Mouse (Mus musculus) stomach, postnatal 0 days (tissue): ENCODE measurements at regions not wholly inside any gene's neighbourhood (a gene's known extent, or its start where the extent isn't known, plus 50 kb on each side); places are given as distances from the start of the nearest gene placed in this dataset.

Source experiments
- ATAC-seq: fragments of 200-750 bp; cut with Nextera tagmentation; 2 replicates; pipeline ENCODE4 v1.8.0; 2017; ENCODE audit not compliant: low FRiP score, low TSS enrichment
- DNase-seq: peaks from one replicate; pipeline ENCODE4 v3.0.0-alpha.2; 2016; ENCODE audit warnings: low spot score
- H3K27ac ChIP-seq: fragments of 300-500 bp; sonication (generic); replicated peaks from 2 replicates; pipeline ENCODE4 v1.5.1; 2014; ENCODE audit warnings: mild to moderate bottlenecking, control low read depth
- H3K27me3 ChIP-seq: fragments of 300-500 bp; sonication (generic); 2 replicates; pipeline ENCODE4 v1.6.1; 2014; ENCODE audit warnings: low read length; ENCODE audit not compliant: control insufficient read depth, insufficient read depth
- H3K36me3 ChIP-seq: fragments of 300-500 bp; sonication (generic); 2 replicates; pipeline ENCODE4 v1.6.1; 2014; ENCODE audit warnings: low read length, mixed read lengths; ENCODE audit not compliant: control insufficient read depth, insufficient read depth
- H3K4me1 ChIP-seq: fragments of 300-500 bp; sonication (generic); replicated peaks from 2 replicates; pipeline ENCODE4 v1.6.1; 2014; ENCODE audit warnings: antibody characterized with exemption; ENCODE audit not compliant: control insufficient read depth, insufficient read depth
- H3K4me2 ChIP-seq: fragments of 300-500 bp; sonication (generic); replicated peaks from 2 replicates; pipeline ENCODE4 v1.6.1; 2014; ENCODE audit warnings: low read depth, mild to moderate bottlenecking, control low read depth, moderate library complexity
- H3K4me3 ChIP-seq: fragments of 300-500 bp; sonication (generic); 2 replicates; pipeline ENCODE4 v1.5.1; 2014; ENCODE audit warnings: low read depth, low read length, control low read depth
- H3K9ac ChIP-seq: fragments of 300-500 bp; sonication (generic); 2 replicates; pipeline ENCODE4 v1.6.1; 2014; ENCODE audit warnings: mild to moderate bottlenecking, low read length, control low read depth, mixed read lengths
- H3K9me3 ChIP-seq: fragments of 300-500 bp; sonication (generic); 2 replicates; pipeline ENCODE4 v1.6.1; 2016; ENCODE audit warnings: low read length; ENCODE audit not compliant: control insufficient read depth
- CTCF ChIP-seq: IDR thresholded peaks from 2 replicates; pipeline ENCODE4 v1.5.1; 2016; ENCODE audit warnings: antibody characterized with exemption, low read depth, mild to moderate bottlenecking, moderate library complexity
- EP300 ChIP-seq: optimal IDR thresholded peaks from 2 replicates; pipeline ENCODE3; 2016; ENCODE audit warnings: antibody characterized with exemption
- WGBS: fragments of 180-500 bp; shearing (Covaris S2); extraction: QIAGEN DNeasy Blood & Tissue Kit; methylation state at CpG from one replicate; pipeline ENCODE4 v1.1.7; 2014; 5-methylcytosine and 5-hydroxymethylcytosine counted together

DNA sequence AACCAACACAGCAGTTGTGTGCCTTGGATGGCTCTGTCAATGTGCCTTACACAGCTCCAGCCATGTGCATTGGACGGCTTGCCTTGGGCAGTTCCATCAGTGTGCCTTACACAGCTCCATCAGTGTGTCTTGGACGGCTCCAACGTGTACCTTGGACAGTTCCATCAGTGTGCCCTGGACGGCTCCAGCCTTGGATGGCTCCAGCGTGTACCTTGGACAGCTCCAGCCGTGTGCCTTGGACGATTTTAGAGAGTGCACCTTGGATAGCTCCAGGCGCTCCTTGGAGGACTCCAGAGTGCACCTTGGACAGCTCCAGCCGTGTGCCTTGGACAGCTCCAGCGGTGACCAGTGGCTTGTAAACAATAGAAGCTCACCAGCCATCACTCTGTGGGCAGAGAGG, 321.7 kb upstream of the Kcnab2 start:
- no peak overlapping the region for H3K4me3 ChIP-seq
- WGBS = 9% methylated on average over 10 of the region's 10 CpGs
- H3K27ac ChIP-seq = no peak overlapping the region
- H3K9me3 ChIP-seq = no peaks in the 10 kb centered on the region
- no peaks in the 10 kb centered on the region for H3K36me3 ChIP-seq
- no peak overlapping the region for H3K9ac ChIP-seq
- no peaks in the 10 kb centered on the region for H3K27me3 ChIP-seq
- DNase-seq (peak; percentile 64), ATAC-seq (peak; percentile 68)
- no peak overlapping the region for H3K4me2 ChIP-seq
- TF ChIP-seq EP300 (no peak), CTCF (0 out of 2 replicates have a peak, but pooled peaks have one; percentile 11)
- H3K4me1 ChIP-seq = no peaks in the 10 kb centered on the region

DNA sequence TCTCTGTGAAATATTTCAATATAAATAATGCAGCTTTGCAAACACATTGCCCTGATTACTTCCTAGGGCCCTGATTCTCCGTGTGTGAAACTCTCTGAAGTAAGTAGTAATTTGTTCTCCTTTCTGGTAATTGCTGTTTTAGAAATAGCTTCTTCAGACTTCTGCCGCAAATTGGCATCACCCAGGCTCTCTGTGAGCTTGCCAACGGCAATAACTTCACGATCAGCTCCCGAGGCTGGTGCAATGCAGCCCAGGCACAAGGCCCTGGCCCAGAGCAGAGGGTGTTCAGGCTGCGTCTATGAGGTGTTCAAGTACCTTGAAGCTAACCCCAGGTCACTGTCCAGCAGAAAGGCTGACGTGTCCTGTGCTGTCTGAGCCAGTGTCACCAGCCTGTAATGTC, 310.8 kb upstream of the Kcnab2 start:
- no peaks in the 10 kb centered on the region for H3K4me1 ChIP-seq
- ATAC-seq (no peak), DNase-seq (no peak)
- 80% methylated on average over 7 of the region's 7 CpGs for WGBS
- TF ChIP-seq EP300 (no peak), CTCF (no peak)
- no peaks in the 10 kb centered on the region for H3K27me3 ChIP-seq
- H3K9ac ChIP-seq = no peak overlapping the region
- no peak overlapping the region for H3K4me3 ChIP-seq
- no peaks in the 10 kb centered on the region for H3K9me3 ChIP-seq
- no peaks in the 10 kb centered on the region for H3K36me3 ChIP-seq
- H3K4me2 ChIP-seq = no peak overlapping the region
- H3K27ac ChIP-seq = no peak overlapping the region

DNA sequence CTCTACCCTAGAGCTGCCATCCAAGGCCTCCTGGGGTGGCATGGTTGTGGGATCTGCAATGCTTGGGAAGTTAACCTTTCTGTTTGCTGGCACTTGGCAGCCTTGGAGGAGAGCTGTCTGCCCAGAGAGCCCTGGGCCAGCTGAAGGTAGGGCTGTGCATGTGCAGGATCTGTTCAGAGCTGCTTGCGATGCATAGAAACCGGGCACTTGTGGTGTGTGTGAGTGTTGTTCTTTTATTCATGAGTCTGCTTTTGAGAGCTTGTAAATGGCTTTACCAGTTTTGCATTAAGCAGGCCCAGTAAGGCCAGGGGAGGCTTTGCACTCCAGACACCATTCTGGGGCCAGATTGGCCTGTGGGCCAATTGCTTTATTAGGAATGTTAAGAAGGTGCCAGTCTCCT, 307.3 kb upstream of the Kcnab2 start:
- H3K4me2 ChIP-seq = no peak overlapping the region
- no peak overlapping the region for H3K4me3 ChIP-seq
- no peaks in the 10 kb centered on the region for H3K27me3 ChIP-seq
- no peaks in the 10 kb centered on the region for H3K4me1 ChIP-seq
- ATAC-seq = no peak
- no peaks in the 10 kb centered on the region for H3K9me3 ChIP-seq
- H3K27ac ChIP-seq = no peak overlapping the region
- TF ChIP-seq EP300 = no peak
- no peak for TF ChIP-seq CTCF
- H3K9ac ChIP-seq = no peak overlapping the region
- H3K36me3 ChIP-seq = no peaks in the 10 kb centered on the region
- WGBS = 87% methylated on average over 2 of the region's 2 CpGs
- no peak for DNase-seq

- H3K4me1 ChIP-seq = no peaks in the 10 kb centered on the region
- H3K27ac ChIP-seq = no peak overlapping the region
- 62% methylated on average over 17 of the region's 17 CpGs for whole genome bisulfite sequencing
- H3K9me3 ChIP-seq = no peaks in the 10 kb centered on the region
- no peak overlapping the region for H3K4me3 ChIP-seq
- no peak overlapping the region for H3K4me2 ChIP-seq
- no peak for TF ChIP-seq EP300
- no peak for TF ChIP-seq CTCF
- no peaks in the 10 kb centered on the region for H3K36me3 ChIP-seq
- DNase-seq (no peak), ATAC-seq (no peak)
- no peak overlapping the region for H3K9ac ChIP-seq
- H3K27me3 ChIP-seq = no peaks in the 10 kb centered on the region
Measured at GRCm38 (mm10) chr4:152779526-152779925, 301.9 kb upstream of the Kcnab2 start.

GRCm38 (mm10) chr4:152775801-152776200, 298.1 kb upstream of the Kcnab2 start:
- no peak overlapping the region for H3K9ac ChIP-seq
- ATAC-seq (no peak), DNase-seq (no peak)
- TF ChIP-seq CTCF (no peak), EP300 (no peak)
- H3K27ac ChIP-seq = no peak overlapping the region
- H3K36me3 ChIP-seq = no peaks in the 10 kb centered on the region
- no peaks in the 10 kb centered on the region for H3K9me3 ChIP-seq
- no peaks in the 10 kb centered on the region for H3K4me1 ChIP-seq
- no peak overlapping the region for H3K4me3 ChIP-seq
- H3K27me3 ChIP-seq = no peaks in the 10 kb centered on the region
- no peak overlapping the region for H3K4me2 ChIP-seq
- WGBS = 76% methylated on average over 6 of the region's 6 CpGs

GRCm38 (mm10) chr4:152771386-152771785, 293.7 kb upstream of the Kcnab2 start:
- TF ChIP-seq CTCF (no peak), EP300 (no peak)
- H3K36me3 ChIP-seq = no peaks in the 10 kb centered on the region
- 77% methylated on average over 7 of the region's 7 CpGs for WGBS

More at GRCm38 (mm10) chr4:152771386-152771785, 293.7 kb upstream of the Kcnab2 start:
- H3K9me3 ChIP-seq = no peaks in the 10 kb centered on the region
- no peaks in the 10 kb centered on the region for H3K4me1 ChIP-seq
- H3K4me2 ChIP-seq = no peak overlapping the region
- no peak overlapping the region for H3K4me3 ChIP-seq
- H3K9ac ChIP-seq = no peak overlapping the region
- no peak overlapping the region for H3K27ac ChIP-seq
- no peak for DNase-seq
- no peak for ATAC-seq
- H3K27me3 ChIP-seq = no peaks in the 10 kb centered on the region
